Mouse (Mus musculus) T-cell, adult 66 days (primary cell): ENCODE measurements around the gene Sstr5. TPM values are rescaled to one million over a fixed set of nuclear protein-coding genes. Genes with fewer than 3 reads are reported as not detected.

Experiments used
- total RNA-seq, 2 experiments: library from RNA; stranded (reverse); gene quantifications; 3 replicates in 1 of 2; 4 replicates in 1 of 2; pipeline ENCODE4 v1.2.4; 2023

The Sstr5 gene
- total RNA-seq = not detected

DNA sequence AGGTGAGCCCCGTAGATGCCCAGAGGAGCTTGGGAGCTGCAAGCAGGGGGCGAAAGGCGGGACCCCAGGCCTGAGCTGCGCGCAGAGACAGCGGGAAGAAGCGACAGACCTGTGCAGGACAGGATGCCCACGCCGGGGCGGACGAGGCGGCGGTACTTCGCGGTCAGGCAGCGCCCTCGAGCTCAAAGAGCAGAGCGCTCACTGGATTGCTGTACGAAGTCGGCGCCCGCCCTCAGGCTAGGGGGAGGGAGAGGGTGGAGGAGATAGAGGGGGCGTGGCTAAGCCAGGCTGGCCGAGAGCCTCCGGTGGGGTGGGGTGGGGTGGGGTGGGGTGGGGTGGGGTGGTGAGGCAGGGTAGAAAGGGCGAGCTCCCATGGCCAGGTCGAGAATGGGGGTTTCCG is at the start of gene Sstr5:
Sstr5 (minus strand) TSS at position 276 of the 400 bp plus-strand sequence.

DNA sequence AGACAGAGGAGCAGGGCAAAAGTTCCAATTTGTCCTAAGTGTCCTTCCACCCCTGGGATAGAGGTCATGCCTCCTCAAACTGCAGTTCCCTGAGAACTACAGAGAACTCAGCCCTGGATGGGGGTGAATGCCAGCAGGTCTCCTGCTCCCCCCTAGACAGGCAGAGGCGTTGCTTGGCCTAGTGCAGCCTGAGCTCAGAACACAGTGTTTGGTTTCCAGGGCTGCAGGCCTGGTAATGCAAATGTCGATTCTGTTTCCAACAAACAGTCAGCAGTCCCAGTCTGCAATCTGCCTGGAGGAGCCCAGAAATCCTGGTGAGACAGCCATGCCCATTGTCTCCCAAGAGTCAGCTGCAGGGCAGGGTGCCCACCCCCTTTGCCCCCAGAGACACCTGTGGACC is 42.8 kb downstream of the Sstr5 start, which contains the start of gene Tekt4:
Tekt4 (plus strand) TSS at position 344 of the 400 bp plus-strand sequence.

Other genes with a start within 250 kb of the Sstr5 start
- gene Baiap3, start 240.9 kb downstream of the Sstr5 start, total RNA-seq = 10 to 100 TPM; 29.4 TPM
- 100 to 1,000 TPM; 421 to 426 TPM for gene Ube2i, start 222.7 kb downstream of the Sstr5 start, total RNA-seq
- gene Prss34, start 198.9 kb downstream of the Sstr5 start, total RNA-seq = under 1 TPM in 1 of 2 experiments, not detected in 1; 0.76 TPM
- not detected for gene Prss28, start 188.6 kb downstream of the Sstr5 start, total RNA-seq
- not detected for gene Prss29, start 178.6 kb downstream of the Sstr5 start, total RNA-seq
- 1 to 10 TPM in 1 of 2 experiments, not detected in 1; 1.1 TPM for gene Tpsab1, start 151.7 kb downstream of the Sstr5 start, total RNA-seq
- gene Tpsb2, start 131.0 kb downstream of the Sstr5 start, total RNA-seq = 1 to 10 TPM in 1 of 2 experiments, not detected in 1; 1.0 TPM
- not detected for gene Tpsg1, start 128.0 kb downstream of the Sstr5 start, total RNA-seq
- not detected for gene Cacna1h, start 63.5 kb downstream of the Sstr5 start, total RNA-seq
- gene Tekt4, start 42.7 kb downstream of the Sstr5 start, total RNA-seq = not detected
- gene Sox8, start 73.4 kb upstream of the Sstr5 start, total RNA-seq = not detected
- 10 to 100 TPM; 33.2 to 33.4 TPM for gene Lmf1, start 81.8 kb upstream of the Sstr5 start, total RNA-seq
- not detected for gene Gng13, start 219.9 kb upstream of the Sstr5 start, total RNA-seq
- gene Chtf18, start 230.1 kb upstream of the Sstr5 start, total RNA-seq = 10 to 100 TPM in 1 of 2 experiments, 1 to 10 TPM in 1; 5.1 to 12.6 TPM
- gene Rpusd1, start 230.4 kb upstream of the Sstr5 start, total RNA-seq = 1 to 10 TPM; 4.6 to 8.0 TPM
- under 1 TPM in 1 of 2 experiments, not detected in 1; 0.26 TPM for gene Mslnl, start 238.8 kb upstream of the Sstr5 start, total RNA-seq